ENCODE assay signal across 17 mouse cellular contexts in genomic region chr3:27233841-27234240, GRCm38 (mm10). TPM values are rescaled to one million over a fixed set of nuclear protein-coding genes. Genes with fewer than 3 reads are reported as not detected.
A peak's percentile ranks its signal among the peaks of the same experiment; 100 is the strongest.
DNase-seq lines count a peak whose midpoint lies in the region; ATAC-seq lines count a peak whose summit lies in the region.
"Had no signal": no experiment of that assay in that cellular context is flagged by ENCODE, and none has a peak within 500 bp of the region (broad histone marks: within the 10 kb centered on the region; RNA-seq: fewer than 3 reads in every experiment).

No protein-coding gene starts in this region.

- no peak for ATAC-seq in kidney, embryonic 14.5 days (ENCODE audit: low FRiP score, low TSS enrichment)
- ATAC-seq: activated CD4-positive, CD25-positive, alpha-beta regulatory T cell, adult 4 months; midbrain, embryonic 13.5 days had no signal

- no peak overlapping the region for H3K27ac ChIP-seq in kidney, embryonic 14.5 days (ENCODE audit: low read depth, low read length)
- peak overlapping the region; percentile 3; the same call in 1 of the 2 replicates for H3K27ac ChIP-seq in brown adipose tissue, adult 24 weeks (replicated peaks; ENCODE audit: low read depth, low read length)
- H3K27ac ChIP-seq: embryonic facial prominence, embryonic 12.5 days; hindbrain, embryonic 12.5 days; midbrain, embryonic 13.5 days; stomach, postnatal 0 days had no signal

- no peak overlapping the region for H3K4me2 ChIP-seq in kidney, embryonic 14.5 days (replicated peaks; ENCODE audit: low read depth, low read length)
- H3K4me2 ChIP-seq: embryonic facial prominence, embryonic 12.5 days; hindbrain, embryonic 12.5 days; midbrain, embryonic 13.5 days had no signal

- no peak overlapping the region for H3K9ac ChIP-seq in kidney, embryonic 14.5 days (ENCODE audit: low read depth, low read length)
- H3K9ac ChIP-seq: embryonic facial prominence, embryonic 12.5 days; hindbrain, embryonic 12.5 days; midbrain, embryonic 13.5 days had no signal

- H3K36me3 ChIP-seq in kidney, embryonic 14.5 days (ENCODE audit: control insufficient read depth, insufficient read depth, low read length), result no peaks in the 10 kb centered on the region
- H3K36me3 ChIP-seq: embryonic facial prominence, embryonic 12.5 days; hindbrain, embryonic 12.5 days; midbrain, embryonic 13.5 days had no signal

- no peaks in the 10 kb centered on the region for H3K27me3 ChIP-seq in kidney, embryonic 14.5 days (ENCODE audit: control insufficient read depth, insufficient read depth, low read length)
- H3K27me3 ChIP-seq: embryonic facial prominence, embryonic 12.5 days; hindbrain, embryonic 12.5 days; midbrain, embryonic 13.5 days had no signal

- WGBS in kidney, embryonic 14.5 days, result 86% methylated on average over 6 of the region's 6 CpGs

- no peak overlapping the region for H3K4me3 ChIP-seq in kidney, embryonic 14.5 days (ENCODE audit: low read length)
- no peak overlapping the region for H3K4me3 ChIP-seq in brown adipose tissue, adult 24 weeks (ENCODE audit: insufficient read depth, low read depth, low read length)
- H3K4me3 ChIP-seq: embryonic facial prominence, embryonic 12.5 days; hindbrain, embryonic 12.5 days; midbrain, embryonic 13.5 days had no signal

- DNase-seq in adrenal gland, postnatal 10 days, result peak; percentile 40
- DNase-seq in adrenal gland, postnatal 4 days (ENCODE audit: low spot score in 2 of 2), result no peak
- DNase-seq in kidney, adult 11 months, result peak; percentile 74
- DNase-seq in kidney, adult 9 months, result peak; percentile 87
- DNase-seq in left cerebral cortex, postnatal 36 days (ENCODE audit: low spot score in 2 of 2), result no peak
- DNase-seq in thymus, postnatal 10 days (ENCODE audit: low spot score in 2 of 2), result no peak
- DNase-seq: cerebellum, adult 18-20 months; lung, adult 2 months; right cerebral cortex, adult 18-20 months; thymus, postnatal 25 days had no signal

- no peaks in the 10 kb centered on the region for H3K4me1 ChIP-seq in kidney, embryonic 14.5 days (ENCODE audit: control insufficient read depth, insufficient read depth, low read length)
- H3K4me1 ChIP-seq in brown adipose tissue, adult 24 weeks (ENCODE audit: control insufficient read depth, insufficient read depth, insufficient read length, low read length), result peaks cover 11% of the 10 kb centered on the region
- H3K4me1 ChIP-seq: embryonic facial prominence, embryonic 12.5 days; hindbrain, embryonic 12.5 days; midbrain, embryonic 13.5 days had no signal

- no peaks in the 10 kb centered on the region for H3K9me3 ChIP-seq in kidney, embryonic 14.5 days (ENCODE audit: control insufficient read depth, low read length)
- H3K9me3 ChIP-seq: embryonic facial prominence, embryonic 12.5 days; hindbrain, embryonic 12.5 days; midbrain, embryonic 13.5 days had no signal

- intact Hi-C loops in left cerebral cortex, postnatal 36 days (cut with DNase I), result no loop called here

RNA-seq across cellular contexts. Expression of gene Nceh1, which starts 51.1 kb away (rescaled TPM):
- 10 to 100 TPM; 65.9 to 80.9 TPM for total RNA-seq in adrenal gland, postnatal 10 days (2021)
- 100 to 1,000 TPM; 103 to 113 TPM for total RNA-seq in adrenal gland, postnatal 4 days (2021)
- 7.8 and 9.3 TPM in 2 replicates for polyA plus RNA-seq in kidney, embryonic 14.5 days (2014; fragmentation: Nextera tagmentation; extraction: Ambion mirVana)
- 2.2 and 2.4 TPM in 2 replicates for polyA plus RNA-seq in brown adipose tissue, adult 24 weeks (2012; ENCODE audit: insufficient read depth, insufficient read length, missing spikeins)
- total RNA-seq in left cerebral cortex, postnatal 36 days (2021), result 100 to 1,000 TPM; 111 to 126 TPM

Comparison
In these comparisons a context has a peak if more than half of its experiments do, and no peak if none do; other contexts are left out.
1. DNase-seq: peak in adrenal gland, postnatal 10 days (single experiment), kidney, adult 11 months (single experiment) and kidney, adult 9 months (single experiment); none in adrenal gland, postnatal 4 days (0 of 2), left cerebral cortex, postnatal 36 days (0 of 2) and thymus, postnatal 10 days (0 of 2).